Mouse (Mus musculus): ENCODE measurements around the gene Lrp2. TPM values are rescaled to one million over a fixed set of nuclear protein-coding genes. Genes with fewer than 3 reads are reported as not detected.
A peak's percentile ranks its signal among the peaks of the same experiment; 100 is the strongest.

The Lrp2 gene
- polyA plus RNA-seq, 1 experiment from 2014 or later, result 1.3 TPM

- no peaks in the 10 kb centered on the region for H3K9me3 ChIP-seq
- ATAC-seq (ENCODE audit: low FRiP score), result no peak
- H3K4me1 ChIP-seq (replicated peaks), result no peaks in the 10 kb centered on the region
- no peaks in the 10 kb centered on the region for H3K36me3 ChIP-seq
- no peaks in the 10 kb centered on the region for H3K27me3 ChIP-seq
- 76% methylated on average over 7 of the region's 7 CpGs for WGBS
- no peak overlapping the region for H3K4me2 ChIP-seq
- no peak overlapping the region for H3K4me3 ChIP-seq
- no peak overlapping the region for H3K27ac ChIP-seq
- H3K9ac ChIP-seq, result no peak overlapping the region
These were observed 29.2 kb downstream of the Lrp2 start for GRCm38 (mm10) chr2:69556686-69557085.

GRCm38 (mm10) chr2:69551639-69552038 lies 34.2 kb downstream of the Lrp2 start:
- Histone ChIP-seq H3K27ac (no peak overlapping the region), H3K27me3 (no peaks in the 10 kb centered on the region), H3K4me2 (no peak overlapping the region), H3K36me3 (no peaks in the 10 kb centered on the region), H3K9me3 (no peaks in the 10 kb centered on the region), H3K4me1 (replicated peaks) (no peaks in the 10 kb centered on the region), H3K4me3 (no peak overlapping the region), H3K9ac (no peak overlapping the region)
- 84% methylated on average over 5 of the region's 5 CpGs for WGBS
- no peak for ATAC-seq (ENCODE audit: low FRiP score)

- no peaks in the 10 kb centered on the region for H3K9me3 ChIP-seq
- no peaks in the 10 kb centered on the region for H3K36me3 ChIP-seq
- H3K4me3 ChIP-seq, result no peak overlapping the region
- peaks cover 4% of the 10 kb centered on the region; the same call in 1 of the 2 replicates for H3K4me1 ChIP-seq (replicated peaks)
- whole genome bisulfite sequencing, result 86% methylated on average over 11 of the region's 11 CpGs
- H3K27ac ChIP-seq, result no peak overlapping the region
- no peak overlapping the region for H3K4me2 ChIP-seq
- H3K9ac ChIP-seq, result no peak overlapping the region
- ATAC-seq (ENCODE audit: low FRiP score), result no peak
- no peaks in the 10 kb centered on the region for H3K27me3 ChIP-seq
These were observed 39.0 kb downstream of the Lrp2 start for GRCm38 (mm10) chr2:69546823-69547222.

- H3K9me3 ChIP-seq, result no peaks in the 10 kb centered on the region
- H3K36me3 ChIP-seq, result no peaks in the 10 kb centered on the region
- peaks cover 4% of the 10 kb centered on the region; the same call in 1 of the 2 replicates for H3K4me1 ChIP-seq (replicated peaks)
- no peak overlapping the region for H3K4me3 ChIP-seq
- H3K4me2 ChIP-seq, result no peak overlapping the region
- ATAC-seq (ENCODE audit: low FRiP score), result no peak
- no peak overlapping the region for H3K27ac ChIP-seq
- WGBS, result 77% methylated on average over 7 of the region's 7 CpGs
- no peak overlapping the region for H3K9ac ChIP-seq
- no peaks in the 10 kb centered on the region for H3K27me3 ChIP-seq
These were observed 49.8 kb downstream of the Lrp2 start for GRCm38 (mm10) chr2:69536018-69536417.

GRCm38 (mm10) chr2:69531528-69532055 lies 54.3 kb downstream of the Lrp2 start:
- H3K4me3 ChIP-seq, result no peak overlapping the region
- 15% methylated on average over 3 of the region's 3 CpGs for WGBS
- H3K9me3 ChIP-seq, result no peaks in the 10 kb centered on the region
- H3K27ac ChIP-seq, result no peak overlapping the region
- H3K36me3 ChIP-seq, result no peaks in the 10 kb centered on the region
- peak; percentile 85 for ATAC-seq (ENCODE audit: low FRiP score)
- peaks cover 12% of the 10 kb centered on the region; the same call in 1 of the 2 replicates for H3K4me1 ChIP-seq (replicated peaks)
- H3K27me3 ChIP-seq, result no peaks in the 10 kb centered on the region
- H3K4me2 ChIP-seq, result no peak overlapping the region
- H3K9ac ChIP-seq, result no peak overlapping the region

- no peak overlapping the region for H3K4me3 ChIP-seq
- 18% methylated on average over 14 of the region's 14 CpGs for WGBS
- no peaks in the 10 kb centered on the region for H3K36me3 ChIP-seq
- H3K27ac ChIP-seq, result no peak overlapping the region
- no peak overlapping the region for H3K9ac ChIP-seq
- ATAC-seq (ENCODE audit: low FRiP score), result no peak
- peaks cover 12% of the 10 kb centered on the region; the same call in 1 of the 2 replicates for H3K4me1 ChIP-seq (replicated peaks)
- no peak overlapping the region for H3K4me2 ChIP-seq
- no peaks in the 10 kb centered on the region for H3K9me3 ChIP-seq
- no peaks in the 10 kb centered on the region for H3K27me3 ChIP-seq
These were observed 55.0 kb downstream of the Lrp2 start for GRCm38 (mm10) chr2:69530691-69531527.

- Histone ChIP-seq H3K4me2 (no peak overlapping the region), H3K9ac (no peak overlapping the region)
- WGBS, result 36% methylated on average over 5 of the region's 5 CpGs
These were observed 55.7 kb downstream of the Lrp2 start for GRCm38 (mm10) chr2:69530126-69530525.

GRCm38 (mm10) chr2:69520273-69520672 lies 65.6 kb downstream of the Lrp2 start:
- no peaks in the 10 kb centered on the region for H3K36me3 ChIP-seq
- 95% methylated on average over 2 of the region's 2 CpGs for WGBS
- H3K9ac ChIP-seq, result no peak overlapping the region
- no peaks in the 10 kb centered on the region for H3K27me3 ChIP-seq
- no peaks in the 10 kb centered on the region for H3K9me3 ChIP-seq
- H3K4me1 ChIP-seq (replicated peaks), result no peaks in the 10 kb centered on the region
- no peak overlapping the region for H3K27ac ChIP-seq
- no peak for ATAC-seq (ENCODE audit: low FRiP score)
- no peak overlapping the region for H3K4me2 ChIP-seq
- H3K4me3 ChIP-seq, result no peak overlapping the region

More at GRCm38 (mm10) chr2:69530126-69530525, 55.7 kb downstream of the Lrp2 start:
- H3K36me3 ChIP-seq, result no peaks in the 10 kb centered on the region
- no peak for ATAC-seq (ENCODE audit: low FRiP score)
- peaks cover 12% of the 10 kb centered on the region; the same call in 1 of the 2 replicates for H3K4me1 ChIP-seq (replicated peaks)
- H3K4me3 ChIP-seq, result no peak overlapping the region
- H3K27me3 ChIP-seq, result no peaks in the 10 kb centered on the region
- no peaks in the 10 kb centered on the region for H3K9me3 ChIP-seq
- H3K27ac ChIP-seq, result no peak overlapping the region

- H3K4me3 ChIP-seq, result no peak overlapping the region
- no peak overlapping the region for H3K4me2 ChIP-seq
- H3K27ac ChIP-seq, result no peak overlapping the region
- 94% methylated on average over 7 of the region's 7 CpGs for WGBS
- H3K9me3 ChIP-seq, result no peaks in the 10 kb centered on the region
- no peaks in the 10 kb centered on the region for H3K27me3 ChIP-seq
- H3K4me1 ChIP-seq (replicated peaks), result no peaks in the 10 kb centered on the region
- ATAC-seq (ENCODE audit: low FRiP score), result no peak
- no peak overlapping the region for H3K9ac ChIP-seq
- no peaks in the 10 kb centered on the region for H3K36me3 ChIP-seq
These were observed 67.6 kb downstream of the Lrp2 start for GRCm38 (mm10) chr2:69518307-69518706.

GRCm38 (mm10) chr2:69511766-69512165 lies 74.1 kb downstream of the Lrp2 start:
- H3K9me3 ChIP-seq, result no peaks in the 10 kb centered on the region
- no peaks in the 10 kb centered on the region for H3K27me3 ChIP-seq
- H3K27ac ChIP-seq, result no peak overlapping the region
- no peak overlapping the region for H3K9ac ChIP-seq
- H3K4me2 ChIP-seq, result no peak overlapping the region
- H3K4me1 ChIP-seq (replicated peaks), result no peaks in the 10 kb centered on the region
- H3K36me3 ChIP-seq, result no peaks in the 10 kb centered on the region
- WGBS, result 84% methylated on average over 5 of the region's 5 CpGs
- ATAC-seq (ENCODE audit: low FRiP score), result no peak
- no peak overlapping the region for H3K4me3 ChIP-seq

- H3K27ac ChIP-seq, result no peak overlapping the region
- no peak overlapping the region for H3K4me3 ChIP-seq
- no peaks in the 10 kb centered on the region for H3K4me1 ChIP-seq (replicated peaks)
- no peaks in the 10 kb centered on the region for H3K27me3 ChIP-seq
- H3K4me2 ChIP-seq, result no peak overlapping the region
- no peaks in the 10 kb centered on the region for H3K9me3 ChIP-seq
- 67% methylated on average over 9 of the region's 9 CpGs for WGBS
- ATAC-seq (ENCODE audit: low FRiP score), result no peak
- H3K36me3 ChIP-seq, result no peaks in the 10 kb centered on the region
- no peak overlapping the region for H3K9ac ChIP-seq
These were observed 85.5 kb downstream of the Lrp2 start for GRCm38 (mm10) chr2:69500357-69500756.

GRCm38 (mm10) chr2:69493130-69493529 lies 92.7 kb downstream of the Lrp2 start:
- Histone ChIP-seq H3K36me3 (no peaks in the 10 kb centered on the region; the same call in 1 of the 2 replicates), H3K27me3 (no peaks in the 10 kb centered on the region), H3K4me2 (no peak overlapping the region), H3K4me1 (replicated peaks) (no peaks in the 10 kb centered on the region), H3K27ac (no peak overlapping the region), H3K4me3 (no peak overlapping the region), H3K9me3 (no peaks in the 10 kb centered on the region), H3K9ac (no peak overlapping the region)
- ATAC-seq (ENCODE audit: low FRiP score), result no peak
- WGBS, result 93% methylated on average over 4 of the region's 4 CpGs

GRCm38 (mm10) chr2:69480965-69481364 lies 104.9 kb downstream of the Lrp2 start:
- Histone ChIP-seq H3K27ac (no peak overlapping the region), H3K4me1 (replicated peaks) (no peaks in the 10 kb centered on the region), H3K36me3 (no peaks in the 10 kb centered on the region), H3K27me3 (no peaks in the 10 kb centered on the region), H3K9me3 (no peaks in the 10 kb centered on the region; the same call in 1 of the 2 replicates), H3K4me2 (no peak overlapping the region), H3K9ac (no peak overlapping the region), H3K4me3 (no peak overlapping the region)
- no peak for ATAC-seq (ENCODE audit: low FRiP score)
- WGBS, result 94% methylated on average over 7 of the region's 7 CpGs
